Mouse (Mus musculus): Measurements from ENCODE around the gene Fbxo24.
A peak's percentile ranks its signal among the peaks of the same experiment; 100 is the strongest.

Fbxo24 gene

GRCm38 (mm10) chr5:137600619-137601364 is 28.0 kb downstream of the Fbxo24 start, which contains the start of gene Mospd3:
Gene Mospd3 (minus strand): TSS chr5:137601058.
- peak; percentile 99 for DNase-seq

GRCm38 (mm10) chr5:137600281-137600618 is 28.6 kb downstream of the Fbxo24 start:
- DNase-seq, result no peak

- no peak for DNase-seq
Measured at GRCm38 (mm10) chr5:137599600-137599999, 29.2 kb downstream of the Fbxo24 start.

DNA sequence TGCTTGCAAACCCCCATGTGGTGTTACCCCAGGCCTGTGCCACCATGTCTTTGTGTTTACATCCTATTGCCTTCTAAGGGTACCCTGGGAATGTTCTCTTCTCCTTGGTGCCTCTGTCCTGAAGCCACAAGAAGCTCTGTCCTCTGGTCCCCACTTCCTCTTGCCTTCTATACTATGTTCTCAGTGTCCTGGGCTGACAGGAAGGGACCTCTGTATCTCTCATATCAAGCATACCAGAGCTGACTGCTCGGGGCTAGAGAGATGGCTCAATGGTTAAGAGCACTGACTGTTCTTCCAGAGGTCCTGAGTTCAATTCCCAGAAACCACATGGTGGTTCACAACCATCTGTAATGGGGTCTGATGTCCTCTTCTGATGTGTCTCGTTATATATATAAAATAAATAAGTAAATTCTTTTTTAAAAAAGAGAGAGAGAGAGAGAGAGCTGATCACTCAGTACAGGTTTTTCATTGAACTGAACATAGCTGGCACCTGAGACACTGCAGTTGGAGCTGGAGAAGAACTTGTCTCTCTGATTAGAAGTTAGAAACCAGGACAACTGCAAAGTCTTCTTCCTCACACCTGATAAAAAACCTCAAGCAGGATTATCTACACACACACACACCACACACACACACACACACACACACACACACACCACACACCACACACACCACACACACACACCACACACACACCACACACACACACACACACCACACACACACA is 30.5 kb downstream of the Fbxo24 start:
- DNase-seq, result no peak

DNA sequence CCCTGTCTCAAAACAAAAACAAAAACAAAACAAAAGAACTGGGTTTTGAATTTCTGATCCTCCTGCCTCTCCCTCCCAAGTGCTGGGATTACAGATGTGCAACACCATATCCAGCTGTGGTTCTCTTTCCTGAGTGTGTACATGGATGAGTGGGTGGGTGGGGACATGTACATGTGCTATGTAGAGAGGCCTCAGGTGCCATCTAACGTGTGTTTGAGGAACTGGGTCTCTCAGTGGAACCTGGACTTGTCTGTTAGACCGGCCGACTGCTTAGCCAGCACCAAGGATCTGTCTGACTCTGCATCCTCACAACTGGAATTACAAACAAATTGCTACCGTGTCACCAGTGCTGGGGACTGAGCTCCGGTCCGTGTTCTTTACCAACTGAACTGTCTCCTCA is 31.2 kb downstream of the Fbxo24 start:
- no peak for DNase-seq

DNA sequence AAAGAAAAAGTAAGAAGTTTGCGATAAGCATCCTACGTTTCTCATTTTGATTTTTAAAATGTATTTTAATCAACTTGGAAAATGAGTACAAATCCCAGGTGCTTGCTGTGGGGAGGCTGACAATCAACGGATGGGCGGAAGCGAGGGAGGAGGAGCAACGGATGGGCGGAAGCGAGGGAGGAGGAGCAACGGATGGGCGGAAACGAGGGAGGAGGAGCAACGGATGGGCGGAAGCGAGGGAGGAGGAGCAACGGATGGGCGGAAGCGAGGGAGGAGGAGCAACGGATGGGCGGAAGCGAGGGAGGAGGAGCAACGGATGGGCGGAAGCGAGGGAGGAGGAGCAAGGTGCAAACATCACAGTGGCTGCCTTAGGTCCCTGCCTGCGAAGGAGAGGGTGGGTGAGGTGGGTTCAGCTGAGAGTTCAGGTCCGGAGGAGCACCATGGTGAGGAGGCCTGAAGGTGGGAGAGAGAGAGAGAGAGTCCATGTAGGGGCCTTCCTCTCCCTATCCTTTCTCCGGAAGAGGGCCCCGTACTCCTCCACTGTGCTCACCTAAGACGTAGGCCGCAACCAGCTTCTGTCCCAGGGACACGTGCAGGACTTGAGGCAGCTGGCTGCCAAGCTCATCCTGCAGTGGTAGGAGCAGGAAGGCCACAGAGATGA is 32.1 kb downstream of the Fbxo24 start:
- peak; percentile 48 for DNase-seq

GRCm38 (mm10) chr5:137595921-137596320 is 32.9 kb downstream of the Fbxo24 start:
- DNase-seq, result no peak

- no peak for DNase-seq
Measured at GRCm38 (mm10) chr5:137590507-137590906, 38.3 kb downstream of the Fbxo24 start.

GRCm38 (mm10) chr5:137584976-137585375 is 43.8 kb downstream of the Fbxo24 start:
- DNase-seq, result peak; percentile 83

GRCm38 (mm10) chr5:137583670-137584169 is 45.1 kb downstream of the Fbxo24 start:
- DNase-seq, result peak; percentile 63

- DNase-seq, result no peak
Measured at GRCm38 (mm10) chr5:137582702-137583101, 46.1 kb downstream of the Fbxo24 start.

- DNase-seq, result no peak
Measured at GRCm38 (mm10) chr5:137580246-137580645, 48.6 kb downstream of the Fbxo24 start.

DNA sequence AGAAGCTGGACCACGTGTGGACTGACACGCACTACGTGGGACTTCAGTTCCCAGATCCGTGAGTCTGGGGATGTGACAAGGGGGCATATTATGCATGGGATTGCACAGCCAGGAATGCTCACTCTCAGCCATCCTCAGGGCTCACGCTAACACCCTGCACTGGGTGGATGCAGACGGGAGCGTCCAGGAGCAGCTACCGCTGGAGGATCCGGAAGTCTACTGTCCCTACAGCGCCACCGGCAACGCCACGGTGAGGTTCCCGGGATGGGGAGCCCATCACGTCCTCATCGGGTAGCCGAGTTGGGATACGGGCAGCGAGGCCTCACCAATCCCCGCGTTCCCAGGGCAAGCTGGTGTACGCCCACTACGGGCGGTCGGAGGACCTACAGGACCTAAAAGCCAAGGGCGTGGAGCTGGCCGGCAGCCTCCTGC is 54.3 kb downstream of the Fbxo24 start:
- no peak for DNase-seq

DNA sequence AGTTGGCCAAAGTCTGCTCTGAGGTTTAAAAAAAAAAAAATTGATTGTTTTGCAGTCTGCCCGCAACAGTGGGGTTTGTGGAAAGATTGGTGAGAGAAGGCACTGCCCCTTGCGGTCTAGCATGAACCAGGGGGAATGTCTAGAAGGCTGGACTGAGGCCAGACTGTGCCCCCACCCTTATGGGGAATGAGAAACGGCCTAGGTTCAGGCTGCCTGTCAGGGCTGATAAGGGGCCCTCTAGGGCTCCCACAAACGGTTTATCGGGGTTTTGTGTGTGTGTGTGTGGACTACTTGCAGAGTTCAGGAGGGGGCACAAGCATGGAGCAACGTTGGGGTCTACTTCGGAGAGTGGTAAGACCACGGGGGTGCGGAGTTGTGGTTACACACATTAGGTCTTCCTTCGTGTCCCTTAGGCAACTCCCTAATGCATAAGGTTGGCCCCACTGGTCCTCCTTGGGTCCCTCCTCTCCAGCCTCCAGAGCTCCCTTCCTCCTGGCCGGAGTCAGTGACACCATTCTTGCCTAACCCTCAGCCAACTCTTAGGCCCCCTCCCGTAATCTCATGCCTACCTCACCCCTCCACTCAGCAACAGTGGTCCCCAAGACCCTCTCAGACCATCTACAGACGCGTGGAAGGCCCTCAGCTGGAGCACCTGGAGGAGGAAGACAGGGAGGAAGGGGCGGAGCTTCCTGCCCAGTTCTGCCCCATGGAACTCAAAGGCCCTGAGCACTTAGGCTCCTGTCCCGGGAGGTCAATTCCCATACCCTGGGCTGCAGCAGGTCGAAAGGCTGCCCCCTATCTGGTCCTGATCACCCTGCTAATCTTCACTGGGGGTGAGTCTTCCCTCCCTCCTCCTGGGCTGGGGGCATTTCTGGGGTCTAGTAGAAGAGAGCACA is 57.9 kb downstream of the Fbxo24 start:
- no peak for DNase-seq

DNA sequence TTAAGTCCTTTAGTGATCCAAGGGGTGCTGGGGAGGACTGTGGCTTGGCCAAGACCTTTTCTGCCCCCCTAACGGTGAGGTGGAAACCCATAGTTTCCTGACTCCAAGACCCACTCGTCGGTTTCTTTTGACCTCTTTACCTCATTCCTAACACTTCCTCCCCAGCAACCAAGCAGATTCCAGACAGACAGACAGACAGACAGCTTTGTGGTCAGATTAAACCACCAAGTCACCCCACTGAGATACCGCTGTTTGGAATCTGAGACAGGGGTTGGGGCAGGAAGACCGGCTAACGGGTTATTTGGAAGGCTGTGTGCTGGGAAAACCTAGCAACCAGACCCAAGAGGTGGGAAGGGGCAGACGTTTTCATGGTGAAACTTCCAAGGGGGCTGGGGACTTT is 58.6 kb downstream of the Fbxo24 start:
- DNase-seq, result no peak

DNA sequence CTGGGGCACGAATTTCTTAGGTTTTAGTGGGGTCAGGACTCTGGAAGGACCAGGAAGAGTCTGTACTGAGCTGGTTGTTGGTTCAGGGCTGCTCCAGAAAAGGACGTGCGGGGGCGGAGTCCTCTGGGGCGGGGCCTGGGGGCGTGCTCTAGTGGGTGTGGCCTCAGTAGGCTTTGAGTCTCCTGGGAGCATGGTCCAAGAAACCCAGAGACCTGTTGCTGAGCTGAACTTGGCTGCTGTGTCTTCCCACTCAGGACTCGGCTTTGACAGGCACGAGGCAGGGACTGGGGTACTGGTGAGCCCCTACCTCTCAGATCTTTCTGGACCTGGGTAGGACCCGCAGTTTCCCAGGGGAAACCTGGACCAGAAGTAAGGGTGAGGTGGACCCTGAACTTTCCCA is 59.1 kb downstream of the Fbxo24 start, which contains the start of gene Tfr2:
TSS of gene Tfr2 (plus strand) at position 176 of the 400 bp plus-strand sequence.
- peak; percentile 63 for DNase-seq

DNA sequence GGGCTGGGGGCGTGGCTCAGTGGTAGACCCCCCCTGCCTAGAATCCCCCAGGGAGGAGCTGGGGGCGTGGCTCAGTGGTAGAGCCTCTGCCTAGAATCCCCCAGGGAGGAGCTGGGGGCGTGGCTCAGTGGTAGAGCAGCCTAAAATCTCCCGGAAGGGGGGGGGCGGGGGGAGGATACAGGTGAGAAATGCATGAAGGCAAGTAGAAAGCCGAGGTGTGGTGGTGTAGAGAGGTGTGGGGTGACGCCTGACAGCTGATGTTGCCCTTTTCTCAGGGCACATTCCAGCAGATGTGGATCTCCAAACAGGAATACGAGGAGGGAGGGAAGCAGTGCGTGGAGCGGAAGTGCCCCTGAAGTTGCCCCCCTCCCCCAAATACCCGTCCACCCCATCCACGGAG is 59.8 kb downstream of the Fbxo24 start:
- no peak for DNase-seq

DNA sequence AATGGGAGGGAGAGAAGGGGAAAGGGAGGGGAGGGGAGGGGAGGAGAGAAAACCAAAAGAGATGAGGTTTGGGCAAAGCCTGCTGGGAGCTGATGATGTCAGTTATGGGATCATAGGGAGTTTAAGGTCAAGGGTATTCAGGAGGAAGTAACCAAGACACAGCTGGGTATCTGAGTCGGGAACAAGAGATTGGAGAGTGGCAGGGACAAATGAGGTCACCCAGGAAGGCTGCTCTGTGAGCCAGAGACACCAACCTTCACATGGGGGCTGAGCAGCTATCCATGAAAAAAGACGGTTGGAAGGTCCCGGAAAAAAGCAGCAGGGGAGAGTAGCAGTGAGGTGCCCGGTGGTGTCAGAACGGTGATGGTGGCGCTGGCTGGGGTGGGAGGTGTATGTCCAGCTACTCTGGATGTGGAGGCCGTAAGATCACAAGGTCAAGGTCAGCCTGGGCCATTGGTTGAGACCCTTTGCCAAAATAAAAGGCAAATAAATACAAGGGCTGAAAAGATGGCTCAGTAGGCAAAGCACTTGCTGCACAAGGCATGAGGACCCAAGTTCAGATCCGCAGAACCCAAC is 60.5 kb downstream of the Fbxo24 start:
- no peak for DNase-seq

- no peak for DNase-seq
Measured at GRCm38 (mm10) chr5:137566416-137566815, 62.4 kb downstream of the Fbxo24 start.

GRCm38 (mm10) chr5:137565744-137566143 is 63.1 kb downstream of the Fbxo24 start:
- DNase-seq, result no peak

GRCm38 (mm10) chr5:137562965-137563364 is 65.8 kb downstream of the Fbxo24 start:
- DNase-seq, result no peak
